Mouse (Mus musculus) WW6 (cell line): Measurements from ENCODE around the gene Ndc80.
A peak's percentile ranks its signal among the peaks of the same experiment; 100 is the strongest.
"Not testable (repeated sequence)": the region's sequence is repeated elsewhere in the genome, so short reads cannot be mapped to it uniquely, and the experiment has no call there.

Experiments used
- DNase-seq: peaks from one replicate; pipeline ENCODE4 v3.0.0-alpha.2; 2013; ENCODE audit warnings: low read depth, low spot score

The Ndc80 gene

DNA sequence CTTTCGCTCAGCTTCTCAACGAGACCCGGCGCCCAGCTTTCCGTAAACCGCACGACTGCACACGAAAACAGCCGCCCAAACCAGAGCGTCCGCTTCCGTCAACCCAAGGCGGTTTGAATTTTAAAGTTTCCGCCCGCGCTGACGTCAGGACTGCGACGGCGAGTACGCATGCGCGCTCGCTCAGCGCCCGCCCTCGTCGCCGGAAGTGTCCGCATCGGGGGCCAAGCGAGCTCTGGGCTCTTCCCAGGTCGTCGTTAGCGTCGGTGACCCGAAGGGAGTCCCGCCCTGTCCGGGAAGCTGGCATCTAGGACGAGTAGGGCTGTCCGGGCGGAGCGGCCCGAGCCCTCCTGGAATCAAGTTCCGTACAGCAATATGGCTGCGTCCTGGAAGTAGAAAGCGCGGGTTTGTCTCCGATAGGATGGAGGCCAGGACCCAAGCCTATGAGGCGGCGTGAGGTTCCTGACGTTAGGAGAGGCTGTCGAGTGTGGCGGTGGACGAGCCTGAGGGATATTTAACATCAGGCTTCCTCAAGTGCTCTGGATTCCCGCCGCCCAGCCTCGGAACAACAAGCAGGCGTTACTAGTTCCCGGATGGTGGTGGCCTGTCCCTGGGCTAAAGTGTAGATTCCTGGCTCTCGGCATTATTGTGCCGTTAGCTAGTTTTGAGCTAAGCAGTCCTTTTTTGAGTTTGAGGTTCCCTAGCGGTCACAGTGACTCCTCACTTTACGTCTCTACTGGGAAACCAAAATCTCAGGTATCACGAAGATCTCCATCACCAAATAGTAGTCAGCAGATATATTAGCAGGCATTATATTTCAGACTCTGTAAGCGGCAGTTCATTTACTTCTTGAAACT lies at the start of gene Ndc80:
Ndc80 (minus strand) TSS at position 147 of the 854 bp plus-strand sequence.
- DNase-seq = peak; percentile 75

DNA sequence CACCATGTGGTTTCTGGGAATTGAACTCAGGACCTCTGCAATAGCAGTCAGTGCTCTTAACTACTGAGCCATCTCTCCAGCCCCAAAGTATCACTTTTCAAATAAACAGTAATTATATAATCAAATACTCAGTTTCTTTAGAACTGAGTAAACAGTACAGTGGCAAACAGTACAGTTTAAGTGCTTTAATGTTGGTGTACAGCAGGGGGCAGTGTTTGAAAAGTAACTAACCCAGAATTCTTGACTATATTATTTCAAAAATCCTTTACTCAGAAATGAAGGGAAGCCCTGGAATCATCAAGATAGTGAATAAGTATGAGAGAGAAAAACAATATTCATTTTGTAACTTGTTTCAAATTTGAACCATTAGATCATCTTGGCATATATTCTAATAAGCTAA lies 35.0 kb upstream of the Ndc80 start:
- no peak for DNase-seq

DNA sequence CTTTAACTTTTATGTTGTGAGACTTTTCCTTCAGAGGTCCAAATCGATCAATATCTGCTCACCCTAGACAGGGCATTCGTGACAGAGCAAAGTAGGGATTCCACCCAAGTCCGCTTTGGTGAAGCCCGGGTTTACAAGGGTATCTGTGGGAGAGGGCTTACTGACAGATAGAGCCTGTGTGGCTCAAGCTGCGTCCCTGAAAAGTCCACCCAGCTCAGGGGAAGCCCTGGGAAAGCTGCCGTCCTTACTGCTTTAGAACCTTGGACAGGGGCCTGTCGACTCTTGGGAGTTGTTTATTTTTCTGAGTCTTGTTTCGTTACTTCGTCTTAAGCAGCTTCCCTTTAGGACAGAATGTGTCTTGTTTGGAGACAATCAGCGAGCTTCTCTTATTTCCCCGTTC lies 26.2 kb upstream of the Ndc80 start:
- DNase-seq = no peak

DNA sequence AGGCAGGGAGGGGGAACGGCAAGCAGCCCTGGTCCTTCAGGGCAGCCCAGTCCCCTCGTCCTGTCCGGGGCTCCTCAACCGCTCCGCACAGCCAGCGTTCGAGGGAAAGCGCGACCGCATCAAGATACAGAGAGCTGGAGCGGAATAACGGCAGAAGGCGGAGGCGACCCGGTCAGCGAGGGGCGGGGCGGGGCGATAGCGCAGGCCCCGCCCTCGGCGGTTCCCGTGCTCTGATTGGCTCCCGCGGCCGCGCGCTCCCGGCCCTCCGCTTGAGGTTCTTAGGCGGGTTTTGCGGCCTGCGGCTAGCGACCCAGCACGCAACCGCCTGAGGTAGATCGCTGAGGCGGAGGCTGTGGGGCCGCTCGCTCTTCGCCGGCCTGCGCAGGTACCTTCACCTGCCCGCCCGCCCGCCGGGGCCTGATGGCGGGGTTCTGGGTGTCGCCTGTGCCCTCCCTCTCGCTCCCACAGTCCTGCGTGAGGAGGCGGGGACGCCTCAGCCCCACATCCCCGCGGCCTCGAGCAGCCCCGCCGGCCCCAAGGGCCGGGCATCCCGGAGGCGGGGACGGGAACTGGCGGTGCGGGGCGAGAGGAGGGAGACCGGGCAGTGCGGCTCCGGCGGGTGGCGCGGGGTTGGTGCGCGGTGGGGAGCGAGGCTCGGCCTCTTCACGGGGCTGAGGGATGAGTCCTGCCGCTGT lies 25.2 kb upstream of the Ndc80 start, which contains the start of gene Spdya:
Spdya (plus strand) TSS at position 305 of the 695 bp plus-strand sequence.
- DNase-seq = peak; percentile 86

DNA sequence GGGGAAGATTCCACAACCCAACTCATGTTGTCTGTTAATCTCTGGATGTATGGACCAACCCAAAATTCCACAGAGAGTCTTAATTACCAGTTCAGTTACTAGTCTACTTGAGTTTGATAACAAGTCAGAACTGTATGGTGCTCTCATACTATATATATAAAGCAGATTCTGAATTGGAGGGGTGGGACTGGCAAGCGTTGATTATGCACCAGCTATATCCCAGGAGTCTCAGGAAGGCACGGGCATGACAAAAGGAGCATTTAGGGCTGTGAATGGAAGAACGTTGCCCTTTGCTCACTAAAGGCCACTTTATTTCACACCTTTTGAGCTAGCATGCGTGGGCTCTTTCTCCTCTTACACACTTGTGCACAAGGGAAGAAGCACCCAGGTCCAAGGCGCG lies 24.7 kb upstream of the Ndc80 start:
- no peak for DNase-seq

DNA sequence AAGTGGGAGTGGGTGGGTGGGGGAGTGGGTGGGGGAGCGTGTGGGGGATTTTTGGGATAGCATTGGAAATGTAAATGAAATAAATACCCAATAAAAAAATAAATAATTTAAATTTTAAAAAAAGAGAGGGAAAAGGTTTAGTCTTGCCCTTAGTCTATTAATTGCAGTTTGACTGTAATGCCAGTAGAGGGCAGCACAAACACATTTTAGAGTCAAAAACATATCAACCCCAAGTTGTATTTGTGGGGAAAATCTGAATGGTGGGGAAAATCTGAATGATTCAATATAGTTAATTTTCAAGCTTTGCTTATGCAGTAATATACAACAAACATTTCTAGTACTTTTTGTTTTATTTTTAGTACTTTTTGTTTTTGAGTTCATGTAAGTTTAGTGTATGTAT lies 21.9 kb upstream of the Ndc80 start:
- DNase-seq = no peak

DNA sequence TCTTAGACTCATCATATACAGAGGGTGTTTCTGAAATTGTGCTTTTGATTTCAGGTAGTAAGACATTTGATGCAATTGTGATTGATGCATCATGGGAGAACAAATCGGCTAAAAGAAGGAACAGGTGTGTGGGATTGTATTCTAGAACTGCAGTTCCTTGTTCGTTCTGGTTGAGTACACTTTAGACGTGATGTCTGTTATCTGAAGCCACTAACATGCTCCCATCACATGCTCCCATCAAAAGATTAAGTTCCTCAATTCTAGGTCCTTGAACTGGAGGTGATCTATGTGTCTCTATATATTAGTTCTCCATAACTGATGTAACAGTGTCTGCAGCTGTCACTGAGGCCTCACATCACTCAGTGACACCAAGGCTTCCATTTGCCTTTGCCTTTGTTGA lies 10.5 kb upstream of the Ndc80 start:
- no peak for DNase-seq

DNA sequence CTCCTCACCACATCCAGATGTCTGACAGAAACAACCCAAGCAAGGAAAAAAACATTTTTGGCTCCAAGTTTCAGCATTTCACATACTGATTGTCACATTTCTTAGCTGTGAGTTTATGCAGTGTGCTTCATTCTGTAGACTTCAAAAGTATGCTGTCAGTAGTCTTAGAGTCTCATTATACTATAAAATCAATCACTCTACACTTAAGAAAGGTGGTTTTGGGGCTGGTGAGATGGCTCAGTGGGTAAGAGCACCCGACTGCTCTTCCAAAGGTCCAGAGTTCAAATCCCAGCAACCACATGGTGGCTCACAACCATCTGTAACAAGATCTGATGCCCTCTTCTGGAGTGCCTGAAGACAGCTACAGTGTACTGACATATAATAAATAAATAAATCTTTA lies 8.9 kb upstream of the Ndc80 start:
- DNase-seq = not testable (repeated sequence)

DNA sequence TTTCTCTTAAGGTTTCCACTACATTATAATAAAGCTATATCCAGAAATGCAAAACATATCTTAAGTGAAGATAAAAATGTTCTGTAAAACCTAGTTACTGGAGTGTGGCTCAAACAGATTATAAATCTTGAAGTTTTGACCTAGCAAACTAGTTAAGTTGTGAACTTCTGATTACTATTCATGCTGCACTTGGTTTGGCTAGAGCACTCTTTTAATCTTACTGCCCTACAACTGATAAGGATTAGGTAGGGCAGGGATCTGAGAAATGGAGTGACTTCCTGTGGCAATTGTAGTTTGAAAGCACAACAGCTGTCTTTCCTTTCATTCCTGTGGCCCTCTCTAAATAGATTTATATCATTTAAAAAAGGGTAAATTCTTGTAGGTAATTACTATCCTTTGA lies 1.4 kb upstream of the Ndc80 start:
- no peak for DNase-seq

DNA sequence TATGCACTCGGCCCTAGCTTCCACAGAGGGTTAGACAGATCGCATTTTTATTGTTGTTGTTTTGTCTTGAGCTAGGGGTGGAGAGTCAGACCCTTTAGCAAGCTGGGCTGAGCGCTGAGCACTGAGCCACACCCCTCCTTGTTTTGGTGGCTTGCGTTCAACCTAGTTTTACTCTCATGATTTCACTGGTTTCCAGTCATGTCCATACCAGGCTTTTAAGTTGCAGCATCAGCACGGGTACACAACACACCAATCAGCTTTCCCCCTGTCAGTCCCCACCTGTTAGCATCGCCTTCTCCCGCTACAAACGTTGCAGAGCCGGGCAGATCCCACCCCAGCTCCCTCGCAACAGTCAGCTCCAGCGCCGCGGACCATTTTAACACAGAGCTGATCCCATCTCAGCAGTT lies 352 bp downstream of the Ndc80 start:
- DNase-seq = peak; percentile 24

DNA sequence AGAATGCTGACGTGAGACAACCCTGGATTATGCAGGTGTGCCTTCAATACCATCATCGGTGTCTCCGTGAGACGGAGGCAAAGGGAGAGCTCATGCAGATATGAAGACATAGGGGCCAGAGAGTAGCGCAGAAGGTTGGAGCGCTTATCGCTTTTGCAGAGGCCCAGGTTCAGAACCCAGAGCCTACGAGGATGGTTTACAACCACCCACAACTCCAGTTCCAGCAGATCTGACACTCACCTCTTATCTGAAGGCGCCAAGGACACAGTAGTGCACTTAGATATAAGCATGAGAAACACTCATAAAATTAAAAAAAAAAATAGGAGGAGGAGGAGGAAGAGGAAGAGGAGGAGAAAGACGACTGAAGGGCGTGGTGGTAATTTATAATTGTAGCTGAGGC lies 16.4 kb downstream of the Ndc80 start:
- DNase-seq = no peak

DNA sequence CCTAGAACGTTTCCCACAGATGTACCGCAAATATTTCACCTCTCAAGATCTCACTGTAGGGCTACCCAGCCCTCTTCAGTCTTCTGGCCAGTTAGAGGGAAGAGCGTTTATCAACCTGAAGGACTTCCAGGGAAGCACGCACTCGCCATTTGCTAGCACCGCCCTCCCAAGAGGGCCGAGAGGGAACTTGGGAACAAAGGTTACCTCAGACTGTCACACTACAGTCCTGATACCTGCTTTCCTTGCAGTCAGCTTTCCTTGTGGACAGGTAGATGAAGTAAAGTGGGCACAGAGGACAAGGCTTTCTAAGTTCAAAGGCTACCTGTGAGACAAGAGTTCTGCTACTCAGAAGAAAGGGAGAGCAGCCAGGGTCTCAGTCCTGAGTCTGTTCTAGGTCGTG lies 19.8 kb downstream of the Ndc80 start:
- no peak for DNase-seq

DNA sequence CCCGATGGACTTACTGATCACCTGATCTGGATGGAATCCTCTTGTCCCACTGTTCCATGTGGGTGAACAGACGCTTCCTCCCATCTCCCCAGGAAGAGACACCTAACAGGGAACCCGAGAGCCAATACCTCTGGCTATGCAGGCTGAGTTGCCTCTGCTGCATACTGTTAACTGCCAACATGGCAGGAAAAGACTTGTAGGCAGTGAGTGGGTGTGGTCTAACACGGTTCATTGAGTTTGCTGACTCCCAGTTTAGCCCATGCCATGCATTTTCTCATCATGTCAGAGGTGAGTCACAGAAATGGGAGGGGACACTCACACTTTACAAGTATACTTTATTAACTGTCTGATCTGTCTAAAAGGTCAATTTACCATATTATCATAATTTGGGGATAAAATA lies 30.9 kb downstream of the Ndc80 start:
- no peak for DNase-seq

DNA sequence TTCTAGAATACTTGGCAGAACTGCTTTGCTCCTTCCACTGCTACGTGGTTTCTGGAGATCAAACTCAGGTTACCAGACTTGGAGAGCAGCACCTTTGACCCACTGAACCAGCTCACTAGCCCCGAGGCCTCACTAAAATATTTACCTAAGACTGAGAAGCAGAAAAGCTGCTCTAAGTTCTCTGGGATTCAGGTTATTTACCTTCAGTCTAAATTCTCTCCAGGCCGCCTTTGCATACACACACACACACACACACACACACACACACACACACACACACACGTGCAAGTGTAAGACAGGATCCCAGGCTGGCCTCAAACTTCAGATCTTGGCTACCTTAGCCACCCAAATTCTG lies 35.3 kb downstream of the Ndc80 start:
- no peak for DNase-seq

DNA sequence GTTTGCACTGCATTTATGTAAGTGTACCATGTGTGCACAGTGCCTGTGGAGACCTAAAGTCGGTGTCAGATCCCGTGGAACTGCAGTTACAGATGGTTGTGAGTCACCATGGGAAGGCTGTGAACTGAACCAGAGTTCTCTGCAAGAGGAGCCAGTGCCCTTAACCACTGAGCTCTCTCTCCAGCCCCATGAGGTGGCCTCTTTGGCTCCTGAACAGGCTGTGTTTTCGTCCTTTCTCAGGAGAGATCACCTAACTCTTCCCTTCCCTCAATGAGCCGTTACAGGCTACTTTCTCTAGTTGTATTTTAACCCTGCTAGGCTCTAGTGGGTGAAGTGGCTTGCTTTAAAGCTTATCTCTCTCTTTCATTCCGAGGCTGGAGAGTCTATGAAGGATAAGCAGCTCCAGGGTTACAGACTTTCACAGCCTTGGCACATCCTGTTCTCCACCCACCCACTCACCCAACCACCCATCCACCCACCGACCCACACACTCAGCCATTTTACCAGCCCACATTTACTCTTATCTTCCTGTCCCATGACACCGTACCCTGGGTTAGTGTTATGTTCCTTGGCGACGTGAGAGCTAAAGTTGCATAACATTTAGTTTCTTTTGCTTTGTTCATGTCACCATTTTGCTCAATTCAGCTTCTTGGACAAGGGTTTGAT lies 35.9 kb downstream of the Ndc80 start:
- DNase-seq = no peak

DNA sequence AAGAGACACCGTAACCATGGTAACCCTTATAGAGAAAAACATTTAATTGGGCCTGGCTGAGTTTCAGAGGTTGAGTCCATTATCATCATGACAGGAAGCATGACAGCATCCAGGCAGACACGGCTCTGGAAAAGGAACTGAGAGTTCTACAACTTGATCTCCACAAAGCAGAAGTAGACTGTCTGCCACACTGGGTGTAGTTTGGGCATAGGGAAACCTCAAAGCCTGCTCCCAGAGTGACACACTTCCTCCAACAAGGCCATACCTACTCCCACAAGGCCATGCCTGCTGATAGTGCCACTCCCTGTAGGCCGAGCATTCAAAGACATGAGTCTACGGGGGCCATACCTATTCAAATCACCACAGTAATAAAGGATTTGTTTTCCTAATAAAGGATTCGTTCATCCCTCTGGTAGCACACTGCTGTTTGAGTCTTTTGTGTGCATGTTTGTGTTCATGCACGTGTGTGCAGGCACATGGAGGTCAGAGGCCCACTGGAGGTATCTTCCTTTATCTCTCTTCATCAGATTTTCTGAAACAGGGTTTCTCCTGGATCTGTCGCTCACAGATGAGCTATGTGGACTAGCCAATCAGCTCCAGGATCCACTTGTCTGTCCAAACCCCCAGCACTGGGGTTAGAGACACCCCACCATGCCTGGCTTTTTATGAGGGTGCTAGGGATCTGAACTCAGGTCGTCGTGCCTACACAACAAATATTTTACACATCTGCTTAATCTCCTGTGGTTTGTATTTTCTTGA lies 36.8 kb downstream of the Ndc80 start:
- DNase-seq = no peak

DNA sequence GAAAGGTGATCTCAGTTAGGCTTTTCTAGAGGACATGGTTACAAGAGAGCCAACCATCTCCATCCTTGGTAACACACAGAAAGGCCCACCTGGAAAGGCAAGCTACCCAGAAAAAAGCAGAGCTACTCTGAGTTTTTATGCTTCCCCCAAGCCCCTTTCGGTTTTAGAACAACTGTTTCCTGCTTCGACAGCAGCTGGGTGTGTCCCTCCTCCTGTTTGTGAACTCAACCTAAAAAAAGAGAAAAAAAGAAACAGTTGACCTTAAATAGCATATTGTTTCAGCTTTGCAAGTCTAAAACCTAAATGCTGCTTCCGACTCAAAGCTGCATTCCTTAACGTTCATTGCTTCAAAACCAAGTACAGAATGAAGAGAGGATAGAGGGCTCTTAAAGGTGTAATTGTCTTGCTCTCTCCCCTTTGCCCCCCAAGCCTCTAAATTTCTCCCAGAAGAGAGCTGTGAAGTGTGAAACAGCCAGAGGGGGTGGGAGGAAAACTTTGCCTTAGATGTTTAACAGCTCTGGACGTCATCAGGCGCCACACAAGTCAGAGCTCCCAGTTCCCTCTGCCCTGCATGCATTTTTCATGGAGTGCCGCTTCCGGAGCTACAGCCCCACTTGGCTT lies 40.3 kb downstream of the Ndc80 start:
- DNase-seq = no peak

DNA sequence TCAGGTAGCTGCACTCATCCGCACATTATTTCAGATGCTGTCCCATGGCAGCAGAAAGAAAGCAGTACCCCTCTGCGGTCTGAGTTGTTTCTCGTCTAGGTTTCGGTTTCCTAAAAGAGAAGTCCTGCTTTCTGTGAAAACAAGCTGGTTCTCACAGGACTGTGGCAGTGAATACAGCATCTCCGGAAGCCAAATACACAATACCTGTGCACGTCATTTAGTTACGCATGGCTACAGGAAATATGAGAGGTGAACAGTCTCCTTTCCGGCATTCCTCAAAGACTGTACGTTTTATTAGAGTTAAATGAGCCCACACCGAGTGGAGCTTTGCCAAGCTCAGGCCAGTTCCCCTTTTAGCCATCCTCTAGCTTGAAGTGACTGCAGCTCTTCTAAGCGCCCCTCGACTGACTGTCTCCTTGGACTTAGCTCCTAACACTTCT lies 40.8 kb downstream of the Ndc80 start:
- DNase-seq = no peak

DNA sequence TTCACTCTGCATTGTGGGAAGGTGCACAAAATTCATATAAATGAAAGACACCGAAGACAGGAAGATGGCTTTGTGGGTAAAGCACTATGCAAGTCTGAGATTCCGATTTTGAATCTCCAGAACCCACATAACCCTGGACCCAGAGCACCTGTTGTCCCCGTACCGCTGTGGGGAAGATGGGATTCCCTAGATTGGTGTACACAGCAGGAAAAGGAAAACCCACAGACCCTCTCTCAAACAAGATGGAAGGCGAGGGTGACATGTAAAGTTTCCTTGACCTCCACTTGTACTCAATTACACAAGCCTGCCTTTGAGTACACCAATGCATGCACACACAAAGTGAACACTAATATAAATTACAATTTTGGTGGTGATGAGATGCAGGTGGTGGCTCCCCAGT lies 41.9 kb downstream of the Ndc80 start:
- DNase-seq = no peak

DNA sequence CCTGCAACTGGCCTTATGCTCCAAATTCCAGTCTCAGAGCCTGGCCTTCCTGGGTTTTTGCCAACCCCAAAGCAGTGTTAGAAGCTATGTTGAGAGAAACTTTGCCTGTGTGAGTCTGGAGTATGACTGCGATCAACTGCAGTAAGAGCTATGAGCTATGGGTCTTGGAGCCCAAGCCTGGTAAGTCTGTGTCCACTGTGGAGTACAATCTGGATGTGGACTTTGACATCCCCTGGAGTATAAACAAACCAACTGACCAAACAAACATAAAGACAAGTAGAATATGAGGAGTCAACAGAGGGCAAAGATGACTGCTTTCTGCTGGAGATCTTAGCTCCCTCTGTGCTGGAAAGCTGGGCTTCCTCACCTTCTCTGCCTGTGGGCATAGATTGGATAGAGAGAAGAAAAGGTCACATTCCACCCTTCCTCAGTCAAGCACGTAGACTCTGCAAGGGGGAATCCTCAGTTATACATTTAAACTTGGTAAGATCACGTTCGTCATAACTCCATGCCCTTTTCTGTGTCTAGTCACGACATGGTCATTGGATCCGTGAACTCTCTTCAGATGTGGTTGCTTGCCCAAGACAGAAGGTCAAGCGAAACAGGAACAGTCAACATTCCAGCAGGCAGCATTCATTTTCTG lies 43.1 kb downstream of the Ndc80 start:
- no peak for DNase-seq

DNA sequence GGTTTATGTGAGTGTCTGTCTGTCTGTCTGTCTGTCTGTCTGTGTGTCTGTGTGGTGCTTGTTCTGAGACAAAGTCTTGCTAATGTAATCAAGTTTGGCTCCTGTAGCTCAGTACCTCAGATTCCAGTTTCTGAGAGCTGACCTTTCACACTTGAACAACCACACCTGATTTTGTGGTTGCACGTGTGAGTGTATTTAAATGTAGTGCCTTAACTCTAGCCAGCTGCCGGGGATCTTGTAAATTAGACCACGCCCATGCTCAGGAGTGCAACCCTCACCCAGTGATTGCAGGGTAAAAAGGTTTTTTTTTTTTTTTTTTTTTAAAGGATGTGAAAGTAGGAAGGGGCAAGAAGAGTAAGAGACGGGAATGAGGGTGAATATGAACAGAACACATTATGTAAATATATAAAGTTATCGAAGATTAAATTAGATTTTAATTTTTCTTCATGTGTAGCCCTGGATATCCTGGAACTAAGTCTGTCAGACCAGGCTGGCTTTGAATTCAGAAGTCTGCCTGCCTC lies 47.2 kb downstream of the Ndc80 start:
- no peak for DNase-seq
